Mouse (Mus musculus) left cerebral cortex, adult 8-10 months (tissue): ENCODE results near the gene Myo6. TPM values are rescaled to one million over a fixed set of nuclear protein-coding genes. Genes with fewer than 3 reads are reported as not detected.

Source experiments
- DNase-seq, 2 experiments: peaks; one replicate each; pipeline ENCODE4 v3.0.0; 2022; ENCODE audit warnings: low spot score in 2 of 2
- total RNA-seq, 4 experiments: library from RNA; stranded (reverse); gene quantifications; 2 replicates each; pipeline ENCODE4 v1.2.4; 2022

The Myo6 gene
- total RNA-seq = 10 to 100 TPM; 72.1 to 82.8 (median 74.8) TPM

- DNase-seq = peak; percentile 79 to 83
These were observed at the start of gene Myo6 for GRCm38 (mm10) chr9:80164611-80165474. Gene Myo6, plus strand, starts transcription at chr9:80165031.

- no peak for DNase-seq
These were observed 18.7 kb upstream of the Myo6 start for GRCm38 (mm10) chr9:80145992-80146587.

GRCm38 (mm10) chr9:80149594-80149993 is 15.2 kb upstream of the Myo6 start:
- no peak for DNase-seq

GRCm38 (mm10) chr9:80155277-80155676 is 9.6 kb upstream of the Myo6 start:
- peak in 1 of 2 experiments; percentile 59 for DNase-seq

GRCm38 (mm10) chr9:80156780-80157179 is 8.1 kb upstream of the Myo6 start:
- no peak for DNase-seq

- DNase-seq = no peak
These were observed 6.9 kb upstream of the Myo6 start for GRCm38 (mm10) chr9:80157840-80158465.

GRCm38 (mm10) chr9:80158937-80159336 is 5.9 kb upstream of the Myo6 start:
- DNase-seq = no peak

GRCm38 (mm10) chr9:80161451-80161850 is 3.4 kb upstream of the Myo6 start:
- no peak for DNase-seq

GRCm38 (mm10) chr9:80163126-80163723 is 1.6 kb upstream of the Myo6 start:
- DNase-seq = no peak

GRCm38 (mm10) chr9:80164191-80164590 is 640 bp upstream of the Myo6 start:
- DNase-seq = peak in 1 of 2 experiments; percentile 37

GRCm38 (mm10) chr9:80165690-80166089 is 859 bp downstream of the Myo6 start:
- DNase-seq = no peak

- DNase-seq = no peak
These were observed 1.6 kb downstream of the Myo6 start for GRCm38 (mm10) chr9:80166425-80166824.

- DNase-seq = no peak
These were observed 2.3 kb downstream of the Myo6 start for GRCm38 (mm10) chr9:80167089-80167488.

- DNase-seq = no peak
These were observed 4.7 kb downstream of the Myo6 start for GRCm38 (mm10) chr9:80169551-80169950.

- no peak for DNase-seq
These were observed 6.4 kb downstream of the Myo6 start for GRCm38 (mm10) chr9:80171241-80171640.

GRCm38 (mm10) chr9:80172396-80173222 is 7.8 kb downstream of the Myo6 start:
- no peak for DNase-seq

GRCm38 (mm10) chr9:80173629-80174028 is 8.8 kb downstream of the Myo6 start:
- no peak for DNase-seq

- no peak for DNase-seq
These were observed 12.1 kb downstream of the Myo6 start for GRCm38 (mm10) chr9:80176696-80177478.

- DNase-seq = no peak
These were observed 13.8 kb downstream of the Myo6 start for GRCm38 (mm10) chr9:80178670-80179069.

- no peak for DNase-seq
These were observed 14.9 kb downstream of the Myo6 start for GRCm38 (mm10) chr9:80179688-80180087.
